Mouse (Mus musculus) liver, adult 2 months (tissue): ENCODE measurements at regions not wholly inside any gene's neighbourhood (a gene's known extent, or its start where the extent isn't known, plus 50 kb on each side); places are given as distances from the start of the nearest gene placed in this dataset.

Experiments
- CTCF ChIP-seq: fragments of 200-500 bp; IDR thresholded peaks from 2 replicates; pipeline ENCODE4 v1.5.1; 2011; ENCODE audit warnings: low read depth, low read length, control low read depth
- POLR2A ChIP-seq: fragments of 200-500 bp; IDR thresholded peaks from 2 replicates; pipeline ENCODE4 v1.6.1; 2011; ENCODE audit warnings: low read length, control low read depth; ENCODE audit not compliant: insufficient read depth; ENCODE audit errors: extremely low read depth

DNA sequence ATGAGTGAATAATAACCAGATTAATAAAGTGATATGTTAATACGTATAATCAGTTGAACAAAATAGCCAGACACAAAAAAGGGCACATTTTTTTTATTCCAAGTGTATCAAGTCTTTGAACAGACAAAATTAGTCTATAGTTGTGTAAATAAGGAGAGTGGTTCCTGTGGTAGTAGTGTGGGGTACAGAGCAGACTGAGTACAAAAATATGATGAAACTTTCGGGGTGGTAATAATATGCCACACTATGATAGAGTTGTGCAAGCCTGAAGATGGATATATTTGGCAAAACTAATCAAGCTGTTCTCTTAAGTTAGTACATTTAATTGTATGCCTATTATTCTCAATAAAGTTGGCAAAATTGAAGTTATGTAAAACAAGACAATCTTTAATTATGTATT, 356.1 kb downstream of the Gpd2 start:
- TF ChIP-seq CTCF (no peak), POLR2A (no peak)
